Mouse (Mus musculus): ENCODE measurements around the gene Rhoa.
A peak's percentile ranks its signal among the peaks of the same experiment; 100 is the strongest.

Gene Rhoa

GRCm38 (mm10) chr9:108338886-108339781 lies 33.2 kb downstream of the Rhoa start, which contains the start of gene Gpx1:
Gene Gpx1, plus strand, starts transcription at chr9:108338903.
- peak; percentile 88 for ATAC-seq (ENCODE audit: insufficient number of reproducible peaks, low FRiP score, low TSS enrichment)

- ATAC-seq (ENCODE audit: insufficient number of reproducible peaks, low FRiP score, low TSS enrichment): no peak
These were observed 33.9 kb downstream of the Rhoa start for GRCm38 (mm10) chr9:108339886-108340257.

GRCm38 (mm10) chr9:108340258-108341138 lies 34.6 kb downstream of the Rhoa start:
- no peak for ATAC-seq (ENCODE audit: insufficient number of reproducible peaks, low FRiP score, low TSS enrichment)

- no peak for ATAC-seq (ENCODE audit: insufficient number of reproducible peaks, low FRiP score, low TSS enrichment)
These were observed 35.2 kb downstream of the Rhoa start for GRCm38 (mm10) chr9:108341139-108341475.

GRCm38 (mm10) chr9:108341801-108342200 lies 35.9 kb downstream of the Rhoa start:
- no peak for ATAC-seq (ENCODE audit: insufficient number of reproducible peaks, low FRiP score, low TSS enrichment)

DNA sequence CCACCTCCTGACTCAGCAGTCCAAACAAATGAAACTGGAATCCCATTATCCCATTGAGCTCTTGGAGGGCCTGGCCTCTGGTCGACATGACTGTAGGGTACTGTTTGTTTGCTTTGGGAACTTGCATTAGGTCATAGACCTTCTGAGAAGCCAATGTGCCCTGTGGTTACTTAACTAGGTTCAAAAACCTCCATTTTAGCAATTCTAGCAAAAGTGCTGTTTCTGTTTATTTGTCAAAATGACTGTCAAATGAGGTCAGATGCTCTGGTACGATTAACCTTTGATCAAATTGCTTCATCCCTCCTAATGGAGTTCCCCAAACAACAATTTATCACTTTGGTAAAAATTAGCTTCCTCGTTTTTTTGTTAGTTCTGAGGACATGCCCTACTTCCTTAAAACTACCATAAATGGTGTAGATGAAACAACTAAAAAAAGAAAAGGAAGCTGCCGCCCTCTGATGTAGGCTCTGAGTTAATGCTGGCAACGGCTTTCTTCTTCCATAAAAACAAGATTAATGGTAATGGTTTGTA lies 36.4 kb downstream of the Rhoa start:
- ATAC-seq (ENCODE audit: insufficient number of reproducible peaks, low FRiP score, low TSS enrichment): no peak

DNA sequence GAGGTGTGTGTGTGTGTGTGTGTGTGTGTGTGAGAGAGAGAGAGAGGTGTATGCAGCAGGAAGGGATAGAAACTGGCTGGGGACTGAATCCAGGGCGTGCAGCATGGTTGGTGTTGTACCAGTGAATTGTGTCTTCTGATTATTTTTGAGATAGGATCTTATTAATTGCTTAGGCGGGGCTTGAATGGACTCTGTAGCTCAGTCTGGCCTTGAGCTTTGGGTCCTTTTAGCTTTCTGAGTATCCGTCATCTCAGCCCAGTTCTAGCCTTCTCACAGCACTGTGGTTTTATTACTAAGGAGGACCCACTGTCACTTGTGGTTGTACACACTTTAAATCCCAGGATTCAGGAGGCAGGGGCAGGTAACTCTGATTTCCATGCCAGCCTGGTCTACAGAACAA lies 37.4 kb downstream of the Rhoa start:
- ATAC-seq (ENCODE audit: insufficient number of reproducible peaks, low FRiP score, low TSS enrichment): no peak

DNA sequence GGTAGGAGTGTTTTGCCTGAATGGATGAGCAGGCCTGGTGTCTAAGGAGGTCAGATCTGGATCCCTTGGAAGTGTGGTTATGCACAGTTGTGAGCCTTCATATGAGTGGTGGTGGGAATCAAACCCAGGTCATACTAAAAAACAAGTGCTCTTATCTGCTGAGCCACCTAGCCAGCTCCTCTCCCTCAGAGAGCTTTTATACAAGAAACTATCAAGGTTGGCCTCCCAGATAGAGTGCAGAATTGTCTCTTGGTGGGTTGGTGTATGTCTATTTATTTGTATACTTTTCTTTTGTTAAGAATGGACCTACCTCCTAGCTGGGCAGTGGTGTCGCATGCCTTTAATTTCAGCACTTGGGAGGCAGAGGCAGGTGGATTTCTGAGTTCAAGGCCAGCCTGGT lies 37.9 kb downstream of the Rhoa start:
- no peak for ATAC-seq (ENCODE audit: insufficient number of reproducible peaks, low FRiP score, low TSS enrichment)

DNA sequence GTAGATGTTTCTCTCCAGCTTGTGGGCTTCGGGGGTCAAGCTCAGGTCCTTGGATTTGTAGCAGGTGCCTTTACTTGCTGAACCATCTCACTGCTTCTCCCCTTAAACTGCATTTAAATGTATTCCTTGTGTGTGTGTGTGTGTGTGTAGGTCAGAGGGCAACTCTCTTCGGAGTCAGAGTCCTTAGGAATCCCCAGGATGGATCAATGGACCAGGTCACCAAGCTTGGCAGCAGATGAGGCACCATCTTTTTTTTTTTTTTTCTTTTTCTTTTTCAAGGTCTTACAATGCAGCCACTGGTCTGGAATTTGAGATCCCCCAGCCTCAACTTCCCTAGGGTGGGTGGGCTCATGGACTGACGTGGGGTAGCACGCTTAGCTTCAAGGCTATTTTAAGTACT lies 38.5 kb downstream of the Rhoa start:
- ATAC-seq (ENCODE audit: insufficient number of reproducible peaks, low FRiP score, low TSS enrichment): no peak

GRCm38 (mm10) chr9:108347024-108347423 lies 41.1 kb downstream of the Rhoa start:
- ATAC-seq (ENCODE audit: insufficient number of reproducible peaks, low FRiP score, low TSS enrichment): no peak

GRCm38 (mm10) chr9:108347540-108348289 lies 41.8 kb downstream of the Rhoa start, which contains the start of gene Usp4:
Gene Usp4, plus strand, starts transcription at chr9:108347853.
- peak; percentile 86 for ATAC-seq (ENCODE audit: insufficient number of reproducible peaks, low FRiP score, low TSS enrichment)

GRCm38 (mm10) chr9:108348290-108348680 lies 42.4 kb downstream of the Rhoa start:
- no peak for ATAC-seq (ENCODE audit: insufficient number of reproducible peaks, low FRiP score, low TSS enrichment)

GRCm38 (mm10) chr9:108349727-108350126 lies 43.8 kb downstream of the Rhoa start:
- ATAC-seq (ENCODE audit: insufficient number of reproducible peaks, low FRiP score, low TSS enrichment): no peak

GRCm38 (mm10) chr9:108378234-108378633 lies 72.3 kb downstream of the Rhoa start:
- ATAC-seq (ENCODE audit: insufficient number of reproducible peaks, low FRiP score, low TSS enrichment): no peak

DNA sequence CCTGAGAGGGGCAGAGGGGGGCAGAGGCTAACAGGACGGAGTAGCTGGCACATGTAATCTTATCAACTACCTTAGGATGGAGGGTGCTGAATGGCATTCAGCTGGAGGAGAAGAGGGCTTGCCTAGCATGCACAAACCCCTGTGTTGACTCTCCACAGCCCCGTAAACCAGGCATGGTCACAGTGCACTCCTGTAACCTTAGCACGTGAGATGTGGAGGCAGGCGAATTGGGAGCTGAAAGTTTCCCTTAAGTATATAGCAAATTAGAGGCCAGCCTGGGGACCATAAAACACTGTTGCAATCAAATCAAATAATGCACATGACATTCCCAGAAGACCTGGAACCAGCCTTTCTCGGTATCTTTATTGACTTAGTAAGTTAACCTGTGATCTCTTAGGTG lies 72.8 kb downstream of the Rhoa start:
- no peak for ATAC-seq (ENCODE audit: insufficient number of reproducible peaks, low FRiP score, low TSS enrichment)

GRCm38 (mm10) chr9:108379294-108379693 lies 73.4 kb downstream of the Rhoa start:
- ATAC-seq (ENCODE audit: insufficient number of reproducible peaks, low FRiP score, low TSS enrichment): no peak

- ATAC-seq (ENCODE audit: insufficient number of reproducible peaks, low FRiP score, low TSS enrichment): no peak
These were observed 75.5 kb downstream of the Rhoa start for GRCm38 (mm10) chr9:108381382-108381781.

DNA sequence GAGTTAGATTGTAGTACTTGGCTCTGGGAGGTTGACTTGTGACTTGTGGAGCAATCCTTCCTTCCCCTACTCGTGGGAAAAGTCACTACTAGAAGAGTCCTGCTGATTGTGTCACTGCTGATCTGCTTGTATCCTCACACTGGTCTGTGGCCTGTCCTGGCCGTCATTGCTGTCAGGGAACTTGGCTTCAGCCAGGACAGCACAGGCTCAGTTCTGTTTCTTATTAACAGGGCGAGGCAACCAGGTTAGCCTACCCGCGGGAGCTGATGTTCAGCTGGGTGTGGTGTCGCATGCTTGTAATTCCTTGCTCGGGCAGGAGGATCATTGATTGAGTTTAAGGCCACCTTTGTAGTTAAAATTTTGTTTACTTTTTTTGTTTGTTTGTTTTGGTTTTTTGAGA lies 79.1 kb downstream of the Rhoa start:
- no peak for ATAC-seq (ENCODE audit: insufficient number of reproducible peaks, low FRiP score, low TSS enrichment)

DNA sequence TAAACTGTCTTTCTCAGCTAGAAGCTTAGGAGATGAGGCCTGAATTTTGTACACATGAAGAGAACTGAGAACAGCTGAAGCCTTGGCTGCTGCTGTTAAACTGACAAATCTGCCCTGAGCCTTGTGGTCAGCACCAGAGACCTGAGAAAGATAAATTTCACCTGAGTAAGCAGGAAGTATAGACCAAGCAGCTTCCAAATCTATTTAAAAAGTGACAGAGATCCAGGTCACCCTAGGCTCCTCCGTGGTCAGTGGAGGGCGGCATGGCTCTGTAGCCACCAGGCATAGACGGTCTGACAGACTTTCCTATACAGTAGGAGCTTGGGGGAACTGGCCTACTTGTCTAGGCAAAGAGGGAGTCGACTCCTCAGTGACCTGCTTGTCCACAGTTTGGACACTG lies 80.9 kb downstream of the Rhoa start:
- ATAC-seq (ENCODE audit: insufficient number of reproducible peaks, low FRiP score, low TSS enrichment): no peak

Data from cerebellum, adult (tissue).